Mouse (Mus musculus) bone marrow, adult 2 months (tissue): Measurements from ENCODE around the gene 2300002M23Rik. TPM values are rescaled to one million over a fixed set of nuclear protein-coding genes. Genes with fewer than 3 reads are reported as not detected.

Experiments
- H3K27ac ChIP-seq: fragments of 200-500 bp; 2 replicates; pipeline ENCODE4 v1.5.1; 2012; ENCODE audit warnings: low read depth, mild to moderate bottlenecking, control low read depth, inconsistent platforms, low read length; ENCODE audit not compliant: control insufficient read depth, poor library complexity, insufficient read depth
- H3K4me1 ChIP-seq: fragments of 200-500 bp; 2 replicates; pipeline ENCODE4 v1.6.1; 2011; ENCODE audit warnings: low read length; ENCODE audit not compliant: control insufficient read depth, insufficient read depth
- H3K4me3 ChIP-seq: fragments of 200-500 bp; replicated peaks from 2 replicates; pipeline ENCODE3; 2011; ENCODE audit warnings: mild to moderate bottlenecking, low read depth, low read length, control low read depth; ENCODE audit not compliant: control insufficient read depth
- CTCF ChIP-seq: fragments of 200-500 bp; IDR thresholded peaks from 2 replicates; pipeline ENCODE4 v1.5.1; 2011; ENCODE audit warnings: low read length, control low read depth; ENCODE audit not compliant: control insufficient read depth, insufficient read depth
- POLR2A ChIP-seq: fragments of 200-500 bp; IDR thresholded peaks from 2 replicates; pipeline ENCODE4 v1.6.1; 2011; ENCODE audit warnings: low read depth, mild to moderate bottlenecking, control low read depth, low read length, borderline replicate concordance; ENCODE audit not compliant: control insufficient read depth
- WGBS: fragments of 180-500 bp; shearing (Covaris S2); methylation state at CpG from one replicate; pipeline ENCODE4 v1.1.7; 2018; 5-methylcytosine and 5-hydroxymethylcytosine counted together
- polyA plus RNA-seq: library from polyadenylated mRNA; stranded (reverse); fragments of >200 nt; gene quantifications from 2 replicates; pipeline ENCODE4 v1.2.4, GENCODE M21; 2011; ENCODE audit warnings: low replicate concordance; ENCODE audit not compliant: missing spikeins, insufficient read depth, insufficient read length

2300002M23Rik gene
- polyA plus RNA-seq, 1 experiment, result not detected

GRCm38 (mm10) chr17:35590410-35591218 is 23.4 kb downstream of the 2300002M23Rik start:
- WGBS, result 15% methylated on average over 21 of the region's 21 CpGs
- Histone ChIP-seq H3K4me1 (no peaks in the 10 kb centered on the region), H3K4me3 (no peak overlapping the region), H3K27ac (no peak overlapping the region)
- TF ChIP-seq POLR2A, result no peak
- peak; percentile 80 for TF ChIP-seq CTCF

GRCm38 (mm10) chr17:35591219-35591578 is 23.9 kb downstream of the 2300002M23Rik start:
- WGBS, result 88% methylated on average over 7 of the region's 7 CpGs
- no peak overlapping the region for H3K27ac ChIP-seq
- H3K4me3 ChIP-seq, result no peak overlapping the region
- H3K4me1 ChIP-seq, result no peaks in the 10 kb centered on the region
- TF ChIP-seq POLR2A, result no peak
- no peak for TF ChIP-seq CTCF

DNA sequence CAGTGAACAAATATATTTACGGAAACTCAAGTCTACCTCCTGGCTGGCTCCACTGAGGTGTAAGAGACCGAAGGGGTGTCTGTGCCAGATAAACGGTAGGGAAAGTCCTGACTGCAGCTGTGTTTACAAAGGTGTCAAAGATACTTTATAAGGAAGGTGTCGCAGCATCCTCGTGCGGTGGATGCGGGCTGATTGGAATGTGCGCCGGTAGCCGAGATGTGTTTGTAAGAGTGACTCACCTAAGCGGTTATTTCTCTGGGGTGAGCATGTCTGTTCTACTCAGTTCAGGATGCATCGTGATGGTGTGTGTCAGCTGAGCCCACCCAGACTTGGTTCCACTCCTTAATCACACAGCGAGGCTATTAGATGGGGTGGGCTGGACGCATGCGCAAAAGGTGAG is 24.5 kb downstream of the 2300002M23Rik start:
- TF ChIP-seq CTCF (no peak), POLR2A (no peak)
- Histone ChIP-seq H3K27ac (no peak overlapping the region), H3K4me1 (no peaks in the 10 kb centered on the region), H3K4me3 (no peak overlapping the region)
- WGBS, result 89% methylated on average over 15 of the region's 15 CpGs

GRCm38 (mm10) chr17:35592131-35592530 is 24.9 kb downstream of the 2300002M23Rik start:
- H3K27ac ChIP-seq, result no peak overlapping the region
- 85% methylated on average over 9 of the region's 9 CpGs for WGBS
- no peak for TF ChIP-seq POLR2A
- TF ChIP-seq CTCF, result no peak
- no peaks in the 10 kb centered on the region for H3K4me1 ChIP-seq
- no peak overlapping the region for H3K4me3 ChIP-seq

DNA sequence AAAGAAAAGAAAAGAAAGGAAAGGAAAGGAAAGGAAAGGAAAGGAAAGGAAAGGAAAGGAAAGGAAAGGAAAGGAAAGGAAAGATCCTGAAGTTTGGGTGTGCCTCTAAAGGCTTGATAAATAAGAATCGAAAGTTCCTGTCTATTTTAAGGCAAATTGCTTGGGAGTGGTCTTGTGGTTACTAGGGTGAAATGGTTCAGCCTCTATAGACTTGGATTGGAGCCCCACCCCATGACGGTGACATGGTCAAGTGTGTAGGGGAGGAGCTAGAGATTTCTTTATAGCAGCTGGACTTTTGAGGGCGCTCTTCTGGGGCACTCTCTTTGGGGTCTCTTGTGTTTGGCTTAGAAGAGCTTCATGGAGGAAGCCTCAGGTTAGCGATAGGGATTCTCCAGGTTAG is 26.5 kb downstream of the 2300002M23Rik start:
- Histone ChIP-seq H3K4me3 (no peak overlapping the region), H3K4me1 (no peaks in the 10 kb centered on the region), H3K27ac (no peak overlapping the region)
- 23% methylated on average over 4 of the region's 4 CpGs for WGBS
- TF ChIP-seq CTCF, result no peak
- no peak for TF ChIP-seq POLR2A

DNA sequence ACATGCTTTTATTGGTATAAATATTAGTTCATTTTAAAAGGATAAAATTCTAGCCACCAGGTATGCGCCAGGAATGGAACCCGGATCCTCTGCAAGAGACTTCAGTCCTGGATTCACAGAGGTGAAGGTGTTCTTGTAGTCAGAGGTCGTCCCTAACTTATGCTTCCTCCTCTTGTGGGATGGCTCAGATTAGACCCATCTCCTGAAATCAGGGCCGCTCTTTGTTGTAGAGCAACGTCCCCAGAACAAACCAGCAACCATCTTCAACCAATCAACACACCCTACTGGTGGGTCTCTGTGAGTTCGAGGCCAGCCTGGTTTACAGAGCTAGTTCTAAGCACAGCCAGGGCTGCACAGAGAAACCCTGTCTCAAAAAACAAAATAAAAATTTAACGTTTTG is 27.2 kb downstream of the 2300002M23Rik start:
- no peaks in the 10 kb centered on the region for H3K4me1 ChIP-seq
- no peak overlapping the region for H3K27ac ChIP-seq
- WGBS, result 65% methylated on average over 7 of the region's 7 CpGs
- H3K4me3 ChIP-seq, result no peak overlapping the region
- no peak for TF ChIP-seq POLR2A
- no peak for TF ChIP-seq CTCF

DNA sequence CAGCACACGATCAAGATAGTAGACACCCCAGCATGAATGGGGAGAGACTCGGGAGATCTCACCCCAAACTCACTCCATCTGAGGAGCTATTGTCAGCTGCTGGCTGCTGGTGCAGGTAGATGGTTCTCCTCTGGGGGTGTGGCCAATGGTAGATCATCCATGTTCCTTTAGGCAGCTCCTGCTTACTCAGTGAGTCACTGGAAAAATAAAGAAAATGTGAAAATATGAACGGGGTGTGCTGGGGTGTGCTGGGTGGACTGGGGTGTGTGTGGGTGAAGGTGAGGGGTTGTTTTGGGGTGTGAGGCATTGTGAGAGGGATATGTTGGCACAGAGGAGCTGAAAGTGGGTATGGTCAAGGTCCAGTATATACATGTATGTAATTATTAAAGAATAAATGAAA is 30.1 kb downstream of the 2300002M23Rik start:
- TF ChIP-seq CTCF (no peak), POLR2A (no peak)
- 82% methylated on average over 3 of the region's 3 CpGs for WGBS
- Histone ChIP-seq H3K27ac (no peak overlapping the region), H3K4me3 (no peak overlapping the region), H3K4me1 (no peaks in the 10 kb centered on the region)

DNA sequence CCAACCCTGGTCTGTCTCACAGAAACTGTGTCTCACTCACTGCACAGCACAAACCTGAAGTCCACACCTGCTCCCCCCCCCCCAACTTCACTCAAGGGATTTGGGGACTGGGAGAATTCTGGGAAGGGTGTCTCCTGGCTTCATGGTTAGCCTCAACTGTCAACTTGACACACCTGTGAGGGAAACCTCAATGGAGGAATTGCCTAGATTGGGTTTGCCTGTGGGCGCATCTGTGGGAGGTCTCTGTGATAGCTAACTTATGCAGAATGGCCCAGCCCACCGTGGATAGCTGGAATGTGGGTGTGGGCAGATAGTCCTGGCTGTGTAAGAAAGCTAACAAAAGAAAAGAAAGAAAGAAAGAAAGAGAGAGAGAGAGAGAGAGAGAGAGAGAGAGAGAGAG is 34.0 kb downstream of the 2300002M23Rik start, which contains the start of gene Sfta2:
Gene Sfta2 (plus strand): TSS at position 301 of the 400 bp plus-strand sequence.
- no peak within 1 kb of the TSS for H3K27ac ChIP-seq
- 56% methylated on average over 2 of the region's 2 CpGs for WGBS
- no peaks in the 10 kb centered on the region for H3K4me1 ChIP-seq
- no peak within 1 kb of the TSS for H3K4me3 ChIP-seq
- no peak for TF ChIP-seq CTCF
- no peak for TF ChIP-seq POLR2A
